Mouse (Mus musculus) liver, embryonic 16.5 days (tissue): ENCODE data around the gene Myzap. TPM values are rescaled to one million over a fixed set of nuclear protein-coding genes. Genes with fewer than 3 reads are reported as not detected.
"Not testable (repeated sequence)": the region's sequence is repeated elsewhere in the genome, so short reads cannot be mapped to it uniquely, and the experiment has no call there.

Source experiments
- ATAC-seq: fragments of 200-750 bp; cut with Nextera tagmentation; 2 replicates; pipeline ENCODE4 v1.8.0; 2017; ENCODE audit warnings: low read depth, mild to moderate bottlenecking, moderate number of reproducible peaks, moderate library complexity
- H3K27ac ChIP-seq: fragments of 300-500 bp; sonication (generic); 2 replicates; pipeline ENCODE4 v1.5.1; 2014; ENCODE audit warnings: mild to moderate bottlenecking, low read length
- H3K27me3 ChIP-seq: fragments of 300-500 bp; sonication (generic); 2 replicates; pipeline ENCODE4 v1.6.1; 2014; ENCODE audit warnings: low read depth, low read length, mixed read lengths; ENCODE audit not compliant: control insufficient read depth, insufficient read depth
- H3K36me3 ChIP-seq: fragments of 300-500 bp; sonication (generic); 2 replicates; pipeline ENCODE4 v1.6.1; 2014; ENCODE audit warnings: mild to moderate bottlenecking; ENCODE audit not compliant: control insufficient read depth, insufficient read depth
- H3K4me1 ChIP-seq: fragments of 300-500 bp; sonication (generic); 2 replicates; pipeline ENCODE4 v1.6.1; 2014; ENCODE audit warnings: low read depth, low read length, mixed read lengths; ENCODE audit not compliant: control insufficient read depth
- H3K4me2 ChIP-seq: fragments of 300-500 bp; sonication (generic); 2 replicates; pipeline ENCODE4 v1.6.1; 2014; ENCODE audit warnings: low read depth, low read length, mixed read lengths
- H3K4me3 ChIP-seq: fragments of 300-500 bp; sonication (generic); 2 replicates; pipeline ENCODE4 v1.5.1; 2014; ENCODE audit warnings: low read depth, mild to moderate bottlenecking, low read length
- H3K9ac ChIP-seq: fragments of 300-500 bp; sonication (generic); 2 replicates; pipeline ENCODE4 v1.6.1; 2014; ENCODE audit warnings: low read depth, low read length
- H3K9me3 ChIP-seq: fragments of 300-500 bp; sonication (generic); replicated peaks from 2 replicates; pipeline ENCODE4 v1.6.1; 2016; ENCODE audit warnings: low read length; ENCODE audit not compliant: control insufficient read depth
- WGBS: fragments of 180-500 bp; shearing (Covaris S2); extraction: QIAGEN DNeasy Blood & Tissue Kit; methylation state at CpG from one replicate; pipeline ENCODE4 v1.1.7; 2014; ENCODE audit not compliant: insufficient replicate concordance; 5-methylcytosine and 5-hydroxymethylcytosine counted together
- polyA plus RNA-seq: library from polyadenylated mRNA; unstranded; fragments of >200 nt; fragmentation: Nextera tagmentation; extraction: Ambion mirVana; gene quantifications from 2 replicates; pipeline ENCODE4 v1.2.1, GENCODE M21; 2015

Myzap gene
- polyA plus RNA-seq, 1 experiment from 2014 or later: 2.0 TPM

DNA sequence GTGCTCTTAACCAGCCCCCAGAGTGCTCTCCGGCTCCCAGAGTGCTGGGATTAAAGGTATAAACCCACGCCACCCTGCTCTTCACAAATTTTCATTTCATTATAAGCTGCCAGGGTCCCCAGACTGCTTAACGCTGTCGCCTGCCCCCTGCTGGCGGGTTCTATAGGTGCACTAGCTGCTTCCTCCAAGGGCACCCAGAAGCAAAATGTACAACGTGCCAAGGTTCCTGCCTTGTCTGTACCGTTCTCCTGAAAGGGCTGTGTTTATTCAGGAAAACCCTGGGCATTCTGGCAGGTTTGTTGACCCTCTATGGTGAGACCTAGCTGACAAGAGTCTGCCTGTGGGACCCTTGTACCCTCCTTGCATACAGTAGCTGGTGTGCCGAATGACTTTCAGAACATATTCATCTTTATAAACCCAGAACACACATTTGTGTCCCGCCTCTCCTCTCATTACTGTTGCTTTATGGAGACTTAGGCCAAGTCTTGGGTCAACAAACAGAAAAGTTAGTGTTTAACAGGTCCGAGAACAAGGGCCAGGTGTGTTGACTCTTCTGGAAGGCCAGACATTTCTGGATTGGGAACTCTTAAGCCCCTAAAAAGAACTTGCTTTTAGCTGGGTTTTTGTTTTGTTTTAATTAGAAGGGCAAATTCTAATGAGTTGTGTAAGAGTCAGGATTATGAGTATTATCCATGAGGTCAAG lies 32.8 kb upstream of the Myzap start:
- no peak overlapping the region for H3K4me2 ChIP-seq
- H3K9me3 ChIP-seq: no peaks in the 10 kb centered on the region
- H3K36me3 ChIP-seq: no peaks in the 10 kb centered on the region
- H3K27ac ChIP-seq: no peak overlapping the region
- H3K27me3 ChIP-seq: no peaks in the 10 kb centered on the region
- no peak overlapping the region for H3K4me3 ChIP-seq
- WGBS: 28% methylated on average over 10 of the region's 10 CpGs
- no peak overlapping the region for H3K9ac ChIP-seq
- no peaks in the 10 kb centered on the region for H3K4me1 ChIP-seq
- ATAC-seq: peak; percentile 21; the same call in 1 of the 2 replicates

DNA sequence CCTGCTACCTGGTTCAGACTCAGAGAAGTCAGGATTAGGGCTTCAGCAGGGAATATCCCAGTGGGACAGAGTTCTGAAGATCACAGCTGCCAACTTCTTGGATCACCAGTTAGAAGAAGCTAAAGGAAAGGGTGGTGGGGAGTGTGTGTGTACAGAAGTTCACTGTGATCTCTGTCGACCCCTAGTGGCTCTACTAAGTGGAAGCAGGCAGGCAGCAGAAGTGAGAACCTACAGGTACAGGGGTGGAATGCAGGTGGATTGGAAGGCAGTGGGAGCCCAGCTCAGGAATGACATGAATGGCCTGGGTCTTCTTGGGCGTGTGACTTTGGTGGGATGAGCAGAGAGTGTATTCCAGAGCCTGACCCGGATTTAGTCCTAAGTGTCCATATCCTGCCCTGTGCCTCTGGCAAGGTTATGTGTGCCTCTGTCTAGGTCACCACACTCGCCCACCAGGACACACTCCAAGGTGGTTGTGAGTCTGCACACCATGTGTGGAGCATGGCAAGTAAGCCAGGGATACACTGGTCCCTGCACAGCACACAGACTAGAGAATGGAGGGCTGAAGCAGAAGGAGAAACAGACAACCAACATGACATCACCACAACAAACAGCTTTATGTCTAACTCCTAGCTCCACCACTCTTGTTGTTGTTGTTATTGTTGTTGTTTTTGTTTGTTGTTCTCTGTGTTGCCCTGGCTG lies 31.9 kb upstream of the Myzap start:
- WGBS: 33% methylated on average over 4 of the region's 4 CpGs
- Histone ChIP-seq H3K4me3 (no peak overlapping the region), H3K9ac (no peak overlapping the region), H3K9me3 (no peaks in the 10 kb centered on the region), H3K27ac (no peak overlapping the region), H3K27me3 (no peaks in the 10 kb centered on the region), H3K4me1 (no peaks in the 10 kb centered on the region), H3K4me2 (no peak overlapping the region), H3K36me3 (no peaks in the 10 kb centered on the region)
- peak; percentile 35; the same call in 1 of the 2 replicates for ATAC-seq

DNA sequence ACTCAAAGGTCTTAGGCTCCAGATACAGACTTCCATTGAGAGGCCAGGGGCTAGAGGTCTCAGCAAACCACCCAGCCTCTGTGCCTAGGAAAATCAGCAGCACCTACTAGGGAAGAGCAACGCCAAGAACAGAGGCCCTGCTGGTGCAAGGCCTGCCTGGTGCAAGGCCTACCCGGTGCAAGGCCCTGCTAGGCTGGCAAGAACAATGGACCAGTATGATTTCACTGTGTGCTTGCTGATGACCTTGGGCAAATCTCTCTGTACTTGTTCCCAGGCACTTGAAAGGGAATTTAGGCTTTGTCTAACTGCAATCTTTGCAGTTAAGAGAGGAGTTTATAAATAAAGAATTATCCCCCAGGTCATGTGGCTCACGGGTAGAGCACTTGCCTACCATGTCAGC lies 30.4 kb upstream of the Myzap start:
- 58% methylated on average over 3 of the region's 3 CpGs for WGBS
- no peaks in the 10 kb centered on the region for H3K4me1 ChIP-seq

DNA sequence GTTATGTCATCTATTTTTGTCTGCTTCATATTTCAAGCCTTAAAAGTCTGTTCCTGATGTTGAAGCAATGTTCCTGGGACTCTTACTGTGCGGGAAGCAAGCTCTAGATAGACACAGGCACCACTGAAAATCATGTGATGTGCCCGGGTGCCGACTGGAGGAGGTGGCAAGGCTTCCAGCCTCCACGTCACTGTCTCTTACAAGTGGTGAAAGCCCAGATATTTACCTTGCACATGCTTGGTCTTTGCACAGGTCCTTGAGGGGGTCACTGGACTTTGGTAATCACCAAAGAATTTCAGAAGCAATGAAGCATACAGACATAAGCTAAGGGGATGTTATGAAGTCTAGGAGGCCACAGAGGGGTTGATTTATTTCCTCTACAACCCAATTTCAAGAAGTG lies 29.8 kb upstream of the Myzap start:
- no peaks in the 10 kb centered on the region for H3K4me1 ChIP-seq
- no peaks in the 10 kb centered on the region for H3K9me3 ChIP-seq
- no peaks in the 10 kb centered on the region for H3K36me3 ChIP-seq
- H3K4me2 ChIP-seq: no peak overlapping the region
- H3K27ac ChIP-seq: no peak overlapping the region
- H3K27me3 ChIP-seq: no peaks in the 10 kb centered on the region
- WGBS: 65% methylated on average over 4 of the region's 4 CpGs
- no peak for ATAC-seq
- H3K9ac ChIP-seq: no peak overlapping the region
- H3K4me3 ChIP-seq: no peak overlapping the region

More for the DNA sequence above, 30.4 kb upstream of the Myzap start:
- no peak overlapping the region for H3K4me3 ChIP-seq
- ATAC-seq: no peak
- H3K4me2 ChIP-seq: no peak overlapping the region
- no peaks in the 10 kb centered on the region for H3K27me3 ChIP-seq
- H3K27ac ChIP-seq: no peak overlapping the region
- H3K9me3 ChIP-seq: no peaks in the 10 kb centered on the region
- H3K36me3 ChIP-seq: no peaks in the 10 kb centered on the region
- no peak overlapping the region for H3K9ac ChIP-seq

DNA sequence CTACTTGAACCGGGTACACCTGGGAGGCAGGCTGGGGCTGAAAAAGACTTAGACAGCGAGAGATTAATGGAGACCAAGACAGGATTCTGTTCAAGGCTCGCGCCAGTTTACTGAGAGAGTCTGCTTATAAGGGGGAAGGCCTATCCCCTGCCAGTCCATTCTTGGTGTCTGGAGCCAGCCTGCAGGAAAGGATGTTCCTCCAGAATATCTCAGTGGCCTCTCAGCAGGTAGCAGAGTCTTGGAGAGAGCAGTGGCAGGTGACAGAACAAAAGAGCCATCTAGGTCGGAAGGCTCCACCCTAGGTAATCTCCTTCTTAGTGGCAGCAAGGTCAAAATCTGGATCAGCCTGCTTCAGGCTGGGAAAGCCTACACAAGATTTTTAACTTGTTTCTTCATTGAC lies 28.0 kb upstream of the Myzap start:
- H3K27ac ChIP-seq, H3K4me2 ChIP-seq, H3K27me3 ChIP-seq, H3K9ac ChIP-seq, H3K4me3 ChIP-seq, H3K4me1 ChIP-seq, H3K36me3 ChIP-seq, H3K9me3 ChIP-seq, ATAC-seq: not testable (repeated sequence)
- 66% methylated on average over 5 of the region's 5 CpGs for WGBS

DNA sequence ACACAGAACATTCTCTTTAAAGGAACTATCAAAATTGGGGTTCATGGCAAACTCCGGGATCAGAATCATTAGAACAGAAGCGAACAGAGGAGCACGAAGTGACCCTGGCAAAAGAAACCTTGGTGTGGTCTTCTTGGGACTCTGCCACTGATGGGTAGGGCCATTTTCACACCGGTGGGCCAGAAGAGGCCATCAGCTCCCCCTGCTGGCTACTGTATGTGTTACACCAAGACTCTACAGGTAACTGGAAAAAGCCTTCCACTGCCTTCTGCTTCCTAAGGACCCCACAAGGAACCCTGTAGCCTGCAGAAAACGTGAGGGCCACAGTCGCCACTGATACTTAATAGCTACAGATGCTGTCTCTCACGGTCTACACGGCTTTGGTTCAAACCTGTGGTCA lies 25.2 kb upstream of the Myzap start:
- Histone ChIP-seq H3K9ac (no peak overlapping the region), H3K36me3 (no peaks in the 10 kb centered on the region), H3K4me2 (no peak overlapping the region), H3K27me3 (no peaks in the 10 kb centered on the region), H3K9me3 (no peaks in the 10 kb centered on the region), H3K27ac (no peak overlapping the region), H3K4me3 (no peak overlapping the region), H3K4me1 (no peaks in the 10 kb centered on the region)
- WGBS: 37% methylated on average over 8 of the region's 8 CpGs
- no peak for ATAC-seq

DNA sequence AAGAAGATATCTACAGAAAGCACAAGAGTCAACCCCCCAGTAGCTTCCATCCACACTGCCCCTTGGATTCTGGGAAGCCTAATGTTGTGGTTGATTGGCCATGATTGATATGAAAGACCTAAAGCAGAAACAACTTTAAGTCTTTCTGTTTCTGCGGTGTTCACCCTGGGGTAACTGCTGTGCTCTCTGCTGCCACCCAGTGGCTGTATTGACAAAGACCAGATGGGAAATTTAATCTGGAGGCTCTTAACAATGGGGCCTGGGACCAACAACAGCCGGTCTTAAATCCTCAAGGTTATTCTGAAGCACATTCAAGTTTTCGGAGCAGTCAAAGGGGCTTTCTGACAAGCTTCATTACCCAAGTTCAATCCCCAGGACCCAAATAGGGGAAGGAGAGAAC lies 24.0 kb upstream of the Myzap start:
- H3K9me3 ChIP-seq: no peaks in the 10 kb centered on the region
- H3K36me3 ChIP-seq: no peaks in the 10 kb centered on the region
- no peak overlapping the region for H3K4me3 ChIP-seq
- 6% methylated on average over 3 of the region's 3 CpGs for WGBS
- no peak overlapping the region for H3K4me2 ChIP-seq
- no peak overlapping the region for H3K9ac ChIP-seq
- H3K27me3 ChIP-seq: no peaks in the 10 kb centered on the region
- no peaks in the 10 kb centered on the region for H3K4me1 ChIP-seq
- no peak for ATAC-seq
- no peak overlapping the region for H3K27ac ChIP-seq

DNA sequence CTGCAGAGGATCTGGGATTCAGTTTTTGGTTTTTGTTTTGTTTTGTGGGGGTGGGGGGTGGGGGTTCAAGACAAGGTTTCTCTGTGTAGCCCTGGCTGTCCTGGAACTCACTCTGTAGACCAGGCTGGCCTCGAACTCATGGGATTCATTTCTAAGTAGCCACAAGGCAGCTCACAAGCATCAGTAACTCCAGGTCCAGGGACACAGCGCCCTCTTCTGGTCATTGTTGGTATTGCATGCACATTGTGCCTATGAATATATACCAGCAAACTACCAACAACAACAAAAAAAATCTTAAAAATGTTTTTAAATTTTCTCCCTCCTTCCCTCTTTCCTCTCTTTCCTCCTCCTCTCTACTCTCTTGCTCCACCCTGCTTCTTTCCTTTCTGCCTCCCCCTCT lies 22.5 kb upstream of the Myzap start:
- no peak overlapping the region for H3K27ac ChIP-seq
- ATAC-seq: no peak
- no peaks in the 10 kb centered on the region for H3K9me3 ChIP-seq
- 10% methylated on average over 2 of the region's 2 CpGs for WGBS
- no peak overlapping the region for H3K9ac ChIP-seq
- H3K4me2 ChIP-seq: no peak overlapping the region
- no peaks in the 10 kb centered on the region for H3K27me3 ChIP-seq
- H3K4me3 ChIP-seq: no peak overlapping the region
- no peaks in the 10 kb centered on the region for H3K36me3 ChIP-seq
- no peaks in the 10 kb centered on the region for H3K4me1 ChIP-seq

DNA sequence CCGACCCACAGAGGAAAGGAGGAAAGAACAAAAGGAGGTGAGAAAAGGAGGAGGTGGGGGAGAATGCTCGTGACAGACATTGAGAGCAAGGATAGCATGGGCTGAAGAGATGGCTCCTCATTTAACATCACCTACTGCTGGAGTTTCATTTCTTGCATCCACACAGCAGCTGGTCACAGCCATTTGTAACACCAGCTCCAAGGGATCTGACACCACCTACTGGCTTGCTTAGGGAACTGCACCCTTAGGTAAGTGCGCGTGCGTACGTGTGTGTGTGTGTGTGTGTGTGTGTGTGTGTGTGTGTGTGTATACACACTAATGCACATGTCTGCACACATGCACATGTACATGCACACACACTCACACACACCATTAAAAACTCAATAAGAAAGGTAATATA lies 20.8 kb upstream of the Myzap start:
- Histone ChIP-seq H3K4me1 (no peaks in the 10 kb centered on the region), H3K27me3 (no peaks in the 10 kb centered on the region), H3K4me3 (no peak overlapping the region), H3K9ac (no peak overlapping the region), H3K36me3 (no peaks in the 10 kb centered on the region), H3K27ac (no peak overlapping the region), H3K9me3 (no peaks in the 10 kb centered on the region), H3K4me2 (no peak overlapping the region)
- WGBS: 65% methylated on average over 6 of the region's 6 CpGs
- no peak for ATAC-seq
